Mouse (Mus musculus): ENCODE data around the gene Trpm1. TPM values are rescaled to one million over a fixed set of nuclear protein-coding genes. Genes with fewer than 3 reads are reported as not detected.

Trpm1 gene
- total RNA-seq, 2 experiments from 2014 or later, result not detected

- peak; percentile 89 for ATAC-seq (replicated peaks; ENCODE audit: poor library complexity)
Observed at GRCm38 (mm10) chr7:64279548-64279947, 125.9 kb downstream of the Trpm1 start.

DNA sequence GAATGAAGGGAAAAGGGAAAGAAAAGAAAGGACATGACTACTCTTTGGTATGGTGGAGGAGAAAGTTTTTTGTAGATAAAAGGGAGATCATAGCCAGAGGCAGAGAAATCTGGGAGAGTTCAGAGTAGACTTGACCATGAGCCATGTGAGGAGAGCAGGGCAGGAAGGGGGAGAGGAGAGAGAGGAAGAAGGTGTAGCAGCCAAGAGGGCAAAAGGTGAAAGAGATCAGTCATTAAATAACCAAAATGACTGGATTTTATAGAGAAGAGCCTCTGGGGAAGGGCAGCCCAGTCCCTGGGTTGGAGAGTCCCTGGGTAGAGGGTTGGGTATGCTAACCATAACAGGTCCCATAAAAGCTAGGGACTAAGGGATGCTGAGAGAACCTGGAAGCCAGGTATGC is 132.9 kb downstream of the Trpm1 start:
- no peak for ATAC-seq (replicated peaks; ENCODE audit: poor library complexity)

DNA sequence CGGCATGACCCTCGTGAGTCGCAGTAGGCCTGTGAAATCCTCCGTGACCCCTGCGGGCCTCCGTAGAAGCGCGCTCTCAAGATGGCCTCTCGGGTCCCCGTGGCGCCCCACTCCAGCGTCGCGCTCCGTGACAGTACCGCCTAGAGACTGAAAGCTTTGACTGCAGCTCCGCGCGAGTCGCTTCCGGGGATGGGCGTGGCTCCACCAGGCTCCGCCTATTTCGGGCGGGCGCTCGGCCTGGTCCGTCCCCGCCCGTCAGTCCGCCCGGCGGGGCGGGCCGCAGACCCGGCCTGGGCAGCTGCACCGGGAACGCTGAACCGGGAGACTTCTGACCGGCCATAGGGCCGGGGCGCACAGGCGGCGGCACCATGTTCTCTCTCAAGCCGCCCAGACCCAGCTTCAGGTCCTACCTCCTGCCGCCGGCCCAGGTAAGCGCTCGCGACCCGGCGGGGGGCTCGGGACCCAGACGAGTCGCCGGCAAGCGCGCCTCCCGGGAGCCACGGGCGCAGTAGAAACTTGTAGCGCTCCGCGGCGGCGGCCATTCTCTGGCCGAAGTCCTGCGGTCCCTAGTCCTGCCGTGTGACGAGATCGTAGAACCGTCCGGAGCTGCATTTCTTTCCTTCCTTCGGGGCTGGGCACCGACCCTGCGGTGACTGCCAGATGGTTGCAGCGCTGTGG is 133.9 kb downstream of the Trpm1 start, which contains the start of gene Mtmr10:
Gene Mtmr10 (plus strand): TSS at position 240 of the 678 bp plus-strand sequence.
- ATAC-seq (replicated peaks; ENCODE audit: poor library complexity), result peak; percentile 98

GRCm38 (mm10) chr7:64289416-64289815 is 135.8 kb downstream of the Trpm1 start:
- ATAC-seq (replicated peaks; ENCODE audit: poor library complexity), result no peak

GRCm38 (mm10) chr7:64290431-64290830 is 136.8 kb downstream of the Trpm1 start:
- no peak for ATAC-seq (replicated peaks; ENCODE audit: poor library complexity)

- no peak for ATAC-seq (replicated peaks; ENCODE audit: poor library complexity)
Observed at GRCm38 (mm10) chr7:64291722-64292121, 138.1 kb downstream of the Trpm1 start.

DNA sequence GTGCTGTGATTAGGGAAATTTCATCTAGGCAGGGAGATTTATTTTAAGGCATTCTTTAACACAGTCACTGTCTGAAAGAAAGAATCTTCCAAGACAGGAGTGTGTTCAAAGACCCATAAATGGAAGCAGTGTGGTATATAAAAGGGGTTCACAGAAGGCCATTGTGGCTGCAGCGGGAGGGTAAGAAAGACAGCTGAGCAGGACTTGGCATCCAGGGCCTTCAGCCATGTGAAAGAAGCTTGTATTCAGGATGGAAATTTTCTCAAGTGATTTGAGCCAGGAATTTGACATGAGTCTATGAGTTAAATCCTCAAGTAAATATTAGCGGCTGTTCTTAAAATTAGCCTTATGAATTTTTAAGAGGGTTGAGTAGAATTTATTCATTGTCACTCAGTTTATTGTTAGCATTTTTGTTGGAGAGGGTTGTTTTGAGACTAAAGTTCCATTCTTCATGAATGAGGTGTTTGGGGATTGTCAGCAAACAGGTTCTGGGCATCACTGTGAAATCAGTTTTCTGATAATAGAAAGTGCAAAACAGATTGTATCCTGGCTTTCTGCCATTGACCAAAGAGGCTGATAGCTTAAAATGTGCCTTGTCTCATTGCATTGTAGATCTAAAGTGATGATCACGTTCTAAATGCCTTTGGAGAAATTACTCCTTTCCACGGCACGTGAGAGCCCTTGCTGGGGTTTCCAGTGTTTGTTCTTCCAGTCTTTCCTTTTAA is 142.8 kb downstream of the Trpm1 start:
- ATAC-seq (replicated peaks; ENCODE audit: poor library complexity), result no peak

DNA sequence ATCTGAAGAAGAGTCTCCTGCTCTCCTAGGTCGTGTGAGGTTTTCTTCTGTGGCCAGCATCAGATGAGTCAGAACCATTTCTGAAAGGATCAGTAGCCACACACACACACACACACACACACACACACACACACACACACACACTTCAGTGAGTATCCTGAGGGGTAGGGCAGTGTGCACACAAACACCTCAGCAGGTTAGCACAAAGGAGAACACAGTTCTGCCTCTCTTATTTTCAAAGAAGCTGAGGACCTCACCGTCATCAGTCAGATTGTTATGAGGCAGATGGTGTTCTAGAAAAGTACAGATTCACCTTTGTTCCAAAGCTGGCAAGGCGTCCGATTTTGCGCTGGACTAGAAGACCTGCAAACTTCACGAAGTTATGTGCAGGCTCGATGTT is 156.6 kb downstream of the Trpm1 start:
- no peak for ATAC-seq (replicated peaks; ENCODE audit: poor library complexity)

- ATAC-seq (replicated peaks; ENCODE audit: poor library complexity), result no peak
Observed at GRCm38 (mm10) chr7:64310756-64311155, 157.1 kb downstream of the Trpm1 start.

DNA sequence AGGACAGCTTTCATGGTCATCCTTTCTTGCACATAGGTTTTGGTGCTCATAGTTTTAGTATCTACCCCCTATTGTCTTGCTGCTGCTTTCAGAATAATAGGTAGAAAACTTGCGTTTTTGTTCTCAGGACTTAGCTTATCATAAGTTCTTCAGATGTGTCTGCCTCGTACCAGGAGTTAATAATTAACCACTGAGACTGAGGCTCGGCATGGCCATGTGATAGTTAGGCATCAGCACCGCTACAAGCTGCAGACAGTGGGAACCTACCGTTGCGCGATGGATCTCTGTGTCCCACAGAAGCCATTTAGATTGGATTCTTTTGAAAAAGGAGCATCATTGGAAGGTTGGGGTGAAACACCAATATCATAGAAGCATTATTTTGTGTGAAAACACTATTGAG is 159.2 kb downstream of the Trpm1 start:
- no peak for ATAC-seq (replicated peaks; ENCODE audit: poor library complexity)

Other genes starting within 250 kb of the Trpm1 start
- not detected in 2 replicates for gene E030018B13Rik, start 237.0 kb upstream of the Trpm1 start, total RNA-seq (2015)
- gene E030018B13Rik, start 237.0 kb upstream of the Trpm1 start, total RNA-seq (2017), result not detected in 2 replicates
- gene Klf13, start 214.9 kb upstream of the Trpm1 start, total RNA-seq (2015), result 37.6 and 46.3 TPM in 2 replicates
- 16.9 and 24.3 TPM in 2 replicates for gene Klf13, start 214.9 kb upstream of the Trpm1 start, total RNA-seq (2017)
- gene Mtmr10, start 133.8 kb downstream of the Trpm1 start, total RNA-seq (2015), result 4.5 and 5.8 TPM in 2 replicates
- gene Mtmr10, start 133.8 kb downstream of the Trpm1 start, total RNA-seq (2017), result 2.1 and 4.1 TPM in 2 replicates
- 1.9 and 3.2 TPM in 2 replicates for gene Fan1, start 220.3 kb downstream of the Trpm1 start, total RNA-seq (2015)
- gene Fan1, start 220.3 kb downstream of the Trpm1 start, total RNA-seq (2017), result 4.8 and 5.0 TPM in 2 replicates
- 99.9 and 108 TPM in 2 replicates for gene Mphosph10, start 238.4 kb downstream of the Trpm1 start, total RNA-seq (2015)
- gene Mphosph10, start 238.4 kb downstream of the Trpm1 start, total RNA-seq (2017), result 130 and 173 TPM in 2 replicates
- 98.9 and 122 TPM in 2 replicates for gene Mcee, start 238.8 kb downstream of the Trpm1 start, total RNA-seq (2015)
- gene Mcee, start 238.8 kb downstream of the Trpm1 start, total RNA-seq (2017), result 145 and 155 TPM in 2 replicates

All from megakaryocyte progenitor cell, adult 5-6 weeks (primary cell).